Mouse (Mus musculus): ENCODE results near the gene Dnaic2. TPM values are rescaled to one million over a fixed set of nuclear protein-coding genes. Genes with fewer than 3 reads are reported as not detected.

The Dnaic2 gene
- total RNA-seq, 2 experiments from 2014 or later: 0.24 to 0.61 TPM

DNA sequence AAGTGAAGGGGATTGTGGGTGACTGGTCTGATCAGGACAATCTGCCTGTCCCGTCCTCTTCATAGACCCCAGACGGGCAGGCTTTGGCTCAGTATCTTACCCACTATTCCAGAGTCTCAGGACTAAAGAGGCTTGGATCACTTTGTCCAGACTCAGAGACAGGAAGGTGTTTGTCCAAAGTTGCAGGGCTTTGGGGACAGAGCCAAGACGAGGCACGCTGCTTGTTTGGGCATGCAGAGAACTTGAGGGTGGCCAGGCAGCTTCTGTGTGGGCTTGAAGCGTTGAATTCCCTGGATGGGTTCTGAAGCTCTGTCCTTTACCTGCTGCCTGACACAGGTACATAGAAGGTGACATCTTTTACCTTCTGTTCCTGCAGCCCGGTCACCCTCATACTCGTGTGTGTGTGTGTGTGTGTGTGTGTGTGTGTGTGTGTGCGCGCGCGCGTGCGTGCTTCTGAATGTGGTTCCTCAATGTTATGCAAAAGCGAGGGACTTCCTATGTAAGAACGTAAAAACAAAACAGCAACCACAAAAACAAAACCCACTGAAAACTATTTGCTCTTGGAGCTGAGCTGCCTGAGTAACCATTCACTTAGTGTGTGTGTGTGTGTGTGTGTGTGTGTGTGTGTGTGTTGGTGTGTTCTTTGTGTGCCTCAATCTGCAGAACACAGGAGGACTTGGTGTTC is 24.8 kb upstream of the Dnaic2 start:
- DNase-seq: no peak

DNA sequence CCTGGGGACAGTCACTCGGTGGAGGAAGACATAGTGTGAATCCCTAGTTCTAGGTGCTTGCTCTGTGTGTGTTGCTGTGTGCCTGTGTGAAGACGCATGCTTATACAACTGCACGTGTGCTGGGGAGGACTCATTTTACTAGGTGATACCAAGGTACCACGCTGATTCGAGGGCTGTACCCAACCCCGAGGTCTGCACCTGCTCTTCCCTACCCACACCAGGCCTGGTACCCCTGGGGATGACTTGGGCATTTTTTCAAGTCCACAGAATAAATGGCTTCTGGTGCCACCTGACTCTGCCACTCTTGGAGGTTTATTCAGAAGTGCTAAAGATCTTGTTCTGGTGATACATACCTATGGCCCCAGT is 24.2 kb upstream of the Dnaic2 start:
- no peak for DNase-seq

DNA sequence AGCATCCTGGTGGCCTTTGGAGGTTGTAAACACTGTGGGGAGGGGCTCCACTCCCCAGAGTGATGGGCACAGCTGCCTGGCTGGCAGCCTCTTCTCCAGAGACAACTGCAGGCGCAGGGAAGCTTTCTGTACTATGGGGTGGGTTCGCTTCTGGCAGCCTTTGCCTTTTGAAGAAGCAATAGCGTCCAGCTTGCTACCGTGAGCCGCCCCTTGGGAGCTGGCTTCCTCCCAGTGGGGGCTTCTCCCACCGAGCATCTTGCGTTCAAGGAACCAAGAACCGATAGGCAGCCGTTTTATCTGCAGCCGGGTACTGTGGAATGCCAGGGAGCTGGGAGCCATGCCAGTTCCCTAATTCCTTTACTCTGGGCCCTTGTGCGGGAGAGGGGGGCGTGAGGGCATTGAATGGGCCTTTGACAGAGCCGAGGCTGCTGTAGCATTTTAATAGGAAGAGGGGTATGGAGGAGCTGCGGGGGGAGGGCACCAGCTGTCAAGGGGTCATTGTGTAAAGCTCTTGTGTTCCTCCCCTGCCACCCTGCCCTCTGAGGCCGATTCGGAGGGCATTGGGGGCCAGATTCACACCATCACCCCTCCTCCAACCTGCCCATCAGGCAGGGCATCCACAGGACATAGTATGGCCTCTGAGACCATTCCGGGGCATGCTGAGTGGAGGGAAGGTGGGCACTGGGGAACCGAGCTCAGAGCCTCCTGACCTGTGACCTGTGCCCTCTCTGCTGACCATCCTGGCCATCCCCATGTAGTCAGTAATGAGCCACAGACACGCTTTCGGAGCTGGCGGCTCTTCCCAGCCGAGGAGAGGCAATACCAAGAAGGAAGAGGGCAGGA is 22.9 kb upstream of the Dnaic2 start:
- peak; percentile 42 for DNase-seq

DNA sequence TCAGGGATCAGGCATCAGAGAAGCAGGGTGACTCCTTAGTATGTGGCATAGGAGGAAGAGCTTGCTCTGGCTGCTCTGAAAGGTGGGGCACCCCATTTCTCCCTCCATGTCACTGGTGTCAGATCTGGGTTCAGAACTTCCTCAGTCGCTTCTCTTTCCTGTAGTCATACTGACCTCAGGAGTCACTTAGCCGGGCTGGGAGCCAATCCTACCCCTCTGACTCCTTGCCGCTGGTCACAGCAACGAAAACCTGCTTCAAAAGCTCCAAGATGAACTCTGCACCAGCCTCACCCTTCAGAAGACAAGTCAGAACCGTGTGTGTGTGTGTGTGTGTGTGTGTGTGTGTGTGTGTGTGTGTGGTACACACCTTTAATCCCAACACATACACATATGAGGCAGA is 20.9 kb upstream of the Dnaic2 start:
- no peak for DNase-seq

DNA sequence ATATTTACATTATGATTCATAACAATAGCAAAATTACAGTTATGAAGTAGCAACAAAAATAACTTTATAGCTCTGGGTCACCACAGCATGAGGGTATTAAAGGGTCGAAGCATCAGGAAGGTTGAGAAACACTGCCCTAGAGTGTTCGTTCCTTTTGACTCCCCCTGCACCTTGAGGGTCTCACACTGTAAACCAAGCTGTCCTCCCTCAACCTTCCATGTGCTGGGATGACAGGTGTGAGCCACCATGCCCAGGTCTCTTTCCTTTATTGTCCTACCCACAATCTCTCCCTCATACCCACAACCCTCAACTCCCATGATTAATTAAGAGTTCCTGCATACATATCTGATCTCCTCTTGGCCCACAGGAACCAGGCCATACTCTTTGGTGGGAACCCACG is 15.8 kb upstream of the Dnaic2 start:
- DNase-seq: no peak

GRCm38 (mm10) chr11:114711861-114712260 is 15.3 kb upstream of the Dnaic2 start:
- no peak for DNase-seq

DNA sequence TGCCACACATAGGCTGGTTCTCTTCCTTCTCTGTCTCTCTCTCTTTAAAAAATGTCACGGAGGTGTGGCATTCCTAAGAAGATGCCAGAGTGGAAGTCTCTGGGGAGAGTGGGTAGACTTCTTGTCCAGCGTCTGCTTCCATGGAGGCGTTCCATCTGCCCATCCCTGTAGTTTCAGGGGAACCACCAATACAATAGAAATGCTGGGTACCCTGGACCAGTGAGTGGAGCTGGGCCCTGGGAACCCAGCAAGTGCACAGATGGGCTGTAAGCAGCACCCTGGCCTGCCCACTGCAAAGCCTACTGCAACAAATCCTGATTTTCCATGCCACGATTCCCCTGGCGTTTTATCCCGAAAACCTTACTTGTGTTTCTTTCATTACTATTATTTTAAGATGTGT is 12.7 kb upstream of the Dnaic2 start:
- DNase-seq: no peak

- peak; percentile 71 for DNase-seq
Measured at GRCm38 (mm10) chr11:114715531-114715930, 11.7 kb upstream of the Dnaic2 start.

DNA sequence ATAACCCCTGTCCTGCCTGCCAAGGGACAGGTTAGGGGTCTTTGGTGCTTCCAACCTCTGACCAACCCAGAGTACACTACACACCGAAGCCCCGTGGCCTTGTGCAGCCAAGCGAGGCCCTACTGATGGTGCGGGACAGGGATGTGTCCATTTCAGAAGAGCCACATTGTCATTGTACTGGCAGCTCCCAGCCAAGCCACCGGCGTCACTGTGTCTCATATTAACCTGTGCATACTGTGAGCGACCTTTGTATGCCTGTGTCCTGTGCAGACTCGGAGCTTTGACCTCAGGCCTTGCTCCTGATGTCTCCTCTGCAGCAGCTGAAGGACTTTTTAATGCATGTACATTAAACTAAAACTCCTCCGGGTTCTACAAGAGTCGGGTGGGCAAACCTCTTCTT is 6.7 kb upstream of the Dnaic2 start:
- no peak for DNase-seq

- DNase-seq: no peak
Measured at GRCm38 (mm10) chr11:114722438-114722837, 4.8 kb upstream of the Dnaic2 start.

DNA sequence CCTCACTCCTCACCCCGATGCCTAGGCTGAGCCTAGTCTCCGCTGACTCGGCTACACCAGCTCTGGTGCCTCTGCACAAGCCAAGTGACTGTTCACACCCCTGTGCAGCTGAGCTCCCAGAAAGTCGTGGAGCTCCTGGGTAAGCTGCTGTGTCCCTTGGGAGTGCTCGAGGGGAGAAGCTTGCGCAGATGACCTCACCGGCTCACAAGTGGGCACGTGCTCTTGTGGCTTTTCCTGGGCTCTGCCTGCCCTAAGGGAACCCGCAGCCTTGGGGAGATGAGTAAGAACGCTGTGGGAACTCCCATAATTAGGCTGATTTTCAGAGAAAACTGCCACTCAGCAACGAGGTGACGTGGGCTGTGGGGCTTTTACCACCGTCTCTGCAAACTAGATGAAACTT is 4.2 kb upstream of the Dnaic2 start:
- no peak for DNase-seq

DNA sequence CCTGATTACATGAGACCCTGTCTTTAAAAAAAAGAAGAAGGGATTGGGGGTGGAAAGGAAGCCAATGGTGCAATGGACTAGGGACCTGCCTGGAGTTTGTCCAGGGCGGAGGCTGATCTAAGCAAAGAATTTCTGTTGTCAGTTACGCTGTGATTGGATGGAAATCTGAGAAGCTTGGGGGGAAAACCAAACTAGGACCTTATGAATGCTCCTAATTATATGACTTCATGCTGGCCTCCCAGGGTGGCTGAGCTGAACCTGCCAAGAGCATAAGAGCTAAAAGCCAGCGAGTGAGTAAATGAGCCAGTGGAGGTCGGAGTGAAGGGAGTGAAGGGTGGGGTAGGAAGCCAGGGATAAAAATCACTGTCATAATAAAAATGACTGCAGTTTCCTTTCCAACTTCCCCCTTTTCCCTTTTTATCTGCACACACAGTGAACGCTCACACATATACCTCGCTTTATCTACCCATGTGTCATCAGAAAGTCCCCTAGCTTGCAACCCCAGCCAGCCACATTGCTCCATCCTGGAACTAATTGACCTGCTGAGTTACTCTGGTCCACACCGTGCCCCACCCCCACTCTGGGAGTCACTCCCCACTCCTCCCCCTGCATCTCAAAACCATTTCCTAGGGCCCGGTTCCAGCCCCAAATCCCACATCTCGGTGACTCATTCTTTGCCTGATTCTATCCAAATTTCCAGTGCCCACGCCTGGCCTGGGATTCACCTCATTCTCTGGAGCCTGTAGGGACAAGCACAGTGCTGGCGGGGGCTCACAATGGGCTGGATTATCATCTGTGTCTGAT is 2.2 kb upstream of the Dnaic2 start:
- peak; percentile 74 for DNase-seq

- no peak for DNase-seq
Measured at GRCm38 (mm10) chr11:114727826-114728186, 598 bp downstream of the Dnaic2 start.

GRCm38 (mm10) chr11:114728333-114728732 is 1.1 kb downstream of the Dnaic2 start:
- no peak for DNase-seq

DNA sequence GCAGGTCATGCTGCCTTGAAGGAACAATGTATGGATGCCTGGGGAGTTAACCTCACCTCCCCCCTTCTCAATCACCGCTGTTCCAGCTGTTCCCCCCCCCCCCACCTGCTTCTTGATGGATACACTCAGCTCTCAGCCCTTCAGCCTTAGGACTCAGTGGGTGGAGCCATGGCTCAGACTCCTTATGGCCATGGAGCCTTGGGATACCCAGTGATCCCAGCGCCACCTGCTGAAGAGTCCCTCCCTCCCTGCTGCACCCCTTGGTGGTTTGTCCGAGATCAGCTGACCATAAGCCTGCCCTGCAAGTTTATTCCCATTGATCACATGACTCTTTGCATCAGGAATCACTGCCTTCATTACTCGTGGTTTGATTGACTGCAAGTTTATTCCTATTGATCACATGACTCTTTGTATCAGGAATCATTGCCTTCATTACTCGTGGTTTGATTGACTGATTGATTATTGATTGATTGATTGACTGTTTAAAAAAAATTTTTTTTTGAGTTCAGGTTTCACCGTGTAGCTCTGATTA is 2.7 kb downstream of the Dnaic2 start:
- no peak for DNase-seq

DNA sequence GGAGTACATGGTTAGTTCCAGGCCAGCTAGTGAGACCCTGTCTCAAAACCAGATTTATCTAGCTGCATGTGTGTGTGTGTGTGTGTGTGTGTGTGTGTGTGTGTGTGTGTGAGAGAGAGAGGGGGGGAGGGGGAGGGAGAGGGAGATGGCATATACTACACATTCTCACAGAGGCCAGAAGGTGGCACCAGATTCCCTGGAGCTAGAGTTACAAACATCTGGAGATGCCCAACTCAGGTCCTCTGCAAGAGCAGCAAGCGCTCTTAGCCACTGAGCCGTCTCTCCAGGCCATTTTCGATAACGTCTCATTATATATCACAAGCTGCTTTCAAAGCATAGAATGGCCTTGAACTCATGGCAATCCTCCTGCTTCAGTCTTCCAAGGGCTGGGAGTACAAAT is 4.5 kb downstream of the Dnaic2 start:
- no peak for DNase-seq

GRCm38 (mm10) chr11:114732890-114733289 is 5.7 kb downstream of the Dnaic2 start:
- DNase-seq: no peak

DNA sequence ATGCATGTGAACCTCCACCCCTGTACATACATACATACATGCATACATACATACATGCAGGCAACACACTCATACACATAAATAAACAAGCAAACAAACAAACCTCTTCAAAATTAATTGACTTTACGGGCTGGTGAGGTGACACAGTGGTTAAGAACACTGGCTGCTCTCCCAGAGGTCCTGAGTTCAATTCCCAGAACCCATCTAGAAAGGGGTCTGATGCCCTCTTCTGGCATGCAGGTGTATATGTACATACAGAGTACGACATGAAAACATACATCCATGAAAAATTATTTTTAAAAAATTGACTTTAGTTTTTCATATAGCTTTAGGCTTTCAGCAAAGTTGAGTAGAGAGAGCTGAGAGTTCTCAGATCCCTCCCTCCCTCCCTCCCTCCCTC is 8.9 kb downstream of the Dnaic2 start:
- DNase-seq: no peak

- peak; percentile 30 for DNase-seq
Measured at GRCm38 (mm10) chr11:114736913-114737624, 9.9 kb downstream of the Dnaic2 start.

GRCm38 (mm10) chr11:114740598-114740997 is 13.4 kb downstream of the Dnaic2 start:
- no peak for DNase-seq

DNA sequence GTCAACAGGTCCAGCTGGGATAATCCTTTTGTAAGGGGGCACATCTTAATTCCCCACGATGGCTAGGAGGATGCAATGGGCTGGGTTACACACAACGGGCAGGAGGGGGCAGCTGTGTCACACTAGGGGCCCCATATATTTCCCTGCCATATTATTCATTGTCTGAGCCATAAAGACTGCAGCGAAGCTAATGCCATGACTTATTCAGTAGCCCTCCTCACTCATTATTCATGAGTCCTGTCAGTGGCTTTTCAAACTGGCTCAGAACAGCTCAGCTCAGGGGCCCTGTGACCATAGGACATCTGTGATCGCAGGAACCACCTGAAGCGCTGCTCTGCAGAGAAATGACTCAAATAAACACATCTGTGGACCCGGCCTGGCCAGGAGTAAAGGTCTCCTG is 14.2 kb downstream of the Dnaic2 start:
- DNase-seq: no peak

DNA sequence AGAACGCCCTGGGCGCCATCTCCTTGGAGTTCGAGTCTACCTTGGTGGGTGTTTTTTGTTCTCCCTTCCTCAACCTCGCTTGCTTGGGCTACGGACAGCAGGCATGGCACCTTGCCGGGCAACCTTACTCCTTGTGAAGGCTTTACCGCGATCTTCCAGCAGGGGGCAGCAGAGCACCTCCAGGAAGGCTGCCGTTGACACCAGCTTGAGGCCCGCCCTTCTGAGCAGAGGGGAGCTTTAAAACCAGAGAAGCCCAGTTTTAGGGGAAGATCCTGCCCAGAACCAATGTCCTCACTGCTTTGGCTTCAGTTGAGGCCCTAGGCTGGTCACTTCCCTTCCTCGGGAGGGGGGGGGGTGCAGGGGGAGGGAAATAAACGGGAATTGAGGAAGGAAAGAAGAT is 17.9 kb downstream of the Dnaic2 start:
- peak; percentile 73 for DNase-seq

All from gastrocnemius, postnatal 25 days (tissue).